Mouse (Mus musculus): ENCODE data around the gene Frs2.

DNA sequence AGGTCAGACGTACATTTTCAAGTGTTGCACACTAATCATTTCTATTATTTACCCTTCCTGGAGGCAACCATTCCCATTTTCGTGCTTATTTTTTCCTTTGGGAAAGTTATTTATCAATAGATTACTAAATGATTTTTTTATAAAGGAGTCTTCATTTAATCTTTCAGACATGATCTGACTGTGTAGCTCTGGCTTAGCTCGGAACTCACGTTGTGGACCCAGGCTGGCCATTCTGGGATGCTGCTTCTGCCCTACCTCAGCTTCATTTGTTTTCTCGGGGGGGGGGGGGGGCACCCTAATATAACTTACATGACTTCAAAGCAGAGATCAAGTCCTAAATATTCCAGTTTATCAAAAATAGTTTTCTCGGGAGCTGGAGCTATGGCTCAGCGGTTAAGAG is 84.3 kb downstream of the Frs2 start:
- no peak for TF ChIP-seq EP300 (optimal IDR thresholded peaks at IDR 0.05)
- TF ChIP-seq CTCF (IDR thresholded peaks at IDR 0.05; ENCODE audit: low read depth), result no peak
